Mouse (Mus musculus) heart, postnatal 0 days (tissue): ENCODE data around the gene Cbx5. TPM values are rescaled to one million over a fixed set of nuclear protein-coding genes. Genes with fewer than 3 reads are reported as not detected.

Source experiments
- ATAC-seq: fragments of 200-750 bp; cut with Nextera tagmentation; 2 replicates; pipeline ENCODE4 v1.8.0; 2017; ENCODE audit warnings: low read depth, moderate number of reproducible peaks, moderate library complexity; ENCODE audit not compliant: insufficient read depth
- DNase-seq: peaks from one replicate; pipeline ENCODE4 v3.0.0-alpha.2; 2016; ENCODE audit warnings: low spot score
- H3K27ac ChIP-seq: fragments of 300-500 bp; sonication (generic); 2 replicates; pipeline ENCODE4 v1.5.1; 2014; ENCODE audit warnings: low read depth, mild to moderate bottlenecking
- H3K27me3 ChIP-seq: fragments of 300-500 bp; sonication (generic); 2 replicates; pipeline ENCODE4 v1.6.1; 2014; ENCODE audit warnings: low read length, mixed read lengths; ENCODE audit not compliant: control insufficient read depth, insufficient read depth
- H3K36me3 ChIP-seq: fragments of 300-500 bp; sonication (generic); replicated peaks from 2 replicates; pipeline ENCODE4 v1.6.1; 2014; ENCODE audit warnings: low read length, mixed read lengths; ENCODE audit not compliant: control insufficient read depth, insufficient read depth
- H3K4me1 ChIP-seq: fragments of 300-500 bp; sonication (generic); 2 replicates; pipeline ENCODE4 v1.6.1; 2014; ENCODE audit warnings: antibody characterized with exemption; ENCODE audit not compliant: control insufficient read depth, insufficient read depth
- H3K4me2 ChIP-seq: fragments of 300-500 bp; sonication (generic); 2 replicates; pipeline ENCODE4 v1.6.1; 2014; ENCODE audit warnings: low read depth, mild to moderate bottlenecking, low read length, moderate library complexity
- H3K4me3 ChIP-seq: fragments of 300-500 bp; sonication (generic); 2 replicates; pipeline ENCODE4 v1.5.1; 2014; ENCODE audit warnings: low read depth, low read length
- H3K9ac ChIP-seq: fragments of 300-500 bp; sonication (generic); replicated peaks from 2 replicates; pipeline ENCODE4 v1.6.1; 2014; ENCODE audit warnings: low read depth, low read length, mixed read lengths
- H3K9me3 ChIP-seq: fragments of 300-500 bp; sonication (generic); replicated peaks from 2 replicates; pipeline ENCODE4 v1.6.1; 2016; ENCODE audit warnings: low read length; ENCODE audit not compliant: control insufficient read depth
- CTCF ChIP-seq: IDR thresholded peaks from 2 replicates; pipeline ENCODE4 v1.5.1; 2016; ENCODE audit warnings: antibody characterized with exemption, control low read depth, low read depth
- EP300 ChIP-seq: IDR thresholded peaks from 2 replicates; pipeline ENCODE4 v1.6.1; 2016; ENCODE audit warnings: antibody characterized with exemption, low read depth
- WGBS: fragments of 180-500 bp; shearing (Covaris S2); extraction: QIAGEN DNeasy Blood & Tissue Kit; methylation state at CpG from one replicate; pipeline ENCODE4 v1.1.7; 2014; 5-methylcytosine and 5-hydroxymethylcytosine counted together
- polyA plus RNA-seq: library from polyadenylated mRNA; unstranded; fragments of >200 nt; fragmentation: Nextera tagmentation; extraction: Ambion mirVana; gene quantifications from 2 replicates; pipeline ENCODE4 v1.2.1, GENCODE M21; 2015
- total RNA-seq: library from RNA; depleted of rRNA; stranded (reverse); fragments of >200 nt; gene quantifications from 2 replicates; pipeline ENCODE4 v1.2.3, GENCODE M21; 2014; ENCODE audit warnings: low replicate concordance

Gene Cbx5
- total and polyA plus RNA-seq, 2 experiments from 2014 or later: 41.5 to 54.1 TPM

DNA sequence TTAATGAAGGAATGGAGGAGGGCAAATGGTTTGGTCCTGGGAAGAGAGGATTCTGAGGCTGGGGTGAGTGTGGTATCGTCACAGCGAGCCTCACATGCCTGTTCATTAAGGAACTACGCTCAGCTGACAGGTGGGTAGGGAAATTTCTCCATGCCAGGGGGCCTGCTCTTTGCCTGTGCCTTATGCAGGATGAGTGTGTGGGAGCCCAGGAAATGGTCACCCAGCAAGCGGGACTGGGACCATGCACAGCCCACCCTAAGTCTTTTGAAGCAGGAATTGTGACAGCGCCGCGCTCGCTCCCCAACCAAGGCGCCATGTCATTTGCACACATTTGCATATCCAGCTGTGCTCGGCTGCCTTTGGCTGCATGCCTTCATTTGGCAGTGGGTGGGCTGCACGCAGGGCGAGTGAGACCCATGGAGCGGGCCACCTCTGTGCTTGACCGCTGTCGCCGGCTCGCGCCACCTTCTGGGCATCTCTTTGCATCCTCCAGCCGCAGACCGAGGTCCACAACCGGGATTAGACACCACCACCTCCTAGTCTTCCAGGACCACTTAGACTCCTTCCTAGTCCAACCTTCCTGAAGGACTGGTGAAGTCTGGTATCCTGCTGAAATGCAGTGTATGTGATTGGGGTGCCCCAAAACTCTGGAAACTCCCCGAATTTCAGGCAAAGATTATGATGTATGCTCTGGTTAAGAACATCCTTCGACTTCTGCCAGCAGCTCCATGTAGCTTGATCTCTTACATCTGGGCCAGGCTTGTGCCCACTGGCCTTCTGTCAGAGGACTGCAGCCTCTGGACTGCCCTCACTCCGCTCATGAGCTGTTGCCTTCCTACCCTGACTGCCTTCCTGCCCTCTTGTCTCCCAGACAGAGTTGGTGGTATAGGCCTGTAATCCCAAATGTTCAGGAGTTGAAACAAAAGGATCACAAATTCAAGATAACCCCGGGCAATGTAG lies 55.7 kb downstream of the Cbx5 start:
- ATAC-seq (peak; percentile 12; the same call in 1 of the 2 replicates), DNase-seq (no peak)
- H3K4me1 ChIP-seq: peaks cover 6% of the 10 kb centered on the region
- H3K4me3 ChIP-seq: peak overlapping the region; percentile 37
- TF ChIP-seq CTCF (peak; percentile 17), EP300 (no peak)
- no peak overlapping the region for H3K27ac ChIP-seq
- peak overlapping the region; percentile 67 for H3K4me2 ChIP-seq
- no peak overlapping the region for H3K9ac ChIP-seq
- no peaks in the 10 kb centered on the region for H3K9me3 ChIP-seq
- H3K27me3 ChIP-seq: peaks cover 32% of the 10 kb centered on the region
- WGBS: 12% methylated on average over 25 of the region's 25 CpGs
- no peaks in the 10 kb centered on the region for H3K36me3 ChIP-seq

DNA sequence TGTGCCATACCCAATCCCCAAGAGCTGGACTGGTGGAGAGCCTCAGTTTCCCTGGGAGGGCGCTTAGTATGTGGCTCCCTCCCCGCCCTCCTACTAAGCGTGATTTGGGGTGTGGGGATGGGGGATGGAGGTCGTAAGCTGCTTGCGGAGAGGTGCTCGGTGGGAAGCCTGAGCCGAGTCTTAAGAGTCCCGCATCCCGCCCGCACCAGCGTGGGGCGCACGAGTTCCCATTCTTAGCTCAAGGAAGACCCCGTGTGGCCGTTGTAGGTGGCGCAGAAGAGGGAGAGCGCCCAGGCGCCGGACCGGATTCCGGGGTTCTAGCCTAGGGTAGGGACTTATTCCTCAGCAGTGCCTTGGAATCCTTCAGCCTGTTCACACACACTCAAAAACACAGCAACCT lies 56.5 kb downstream of the Cbx5 start:
- H3K27me3 ChIP-seq: peaks cover 40% of the 10 kb centered on the region
- H3K4me3 ChIP-seq: peak overlapping the region; percentile 37
- peak overlapping the region; percentile 67 for H3K4me2 ChIP-seq
- H3K27ac ChIP-seq: no peak overlapping the region
- TF ChIP-seq EP300: no peak
- TF ChIP-seq CTCF: peak; percentile 51
- H3K9me3 ChIP-seq: no peaks in the 10 kb centered on the region
- no peak overlapping the region for H3K9ac ChIP-seq
- 1% methylated on average over 21 of the region's 21 CpGs for WGBS
- H3K4me1 ChIP-seq: peaks cover 6% of the 10 kb centered on the region
- peak; percentile 49; the same call in 1 of the 2 replicates for ATAC-seq
- DNase-seq: peak; percentile 42
- H3K36me3 ChIP-seq: no peaks in the 10 kb centered on the region

DNA sequence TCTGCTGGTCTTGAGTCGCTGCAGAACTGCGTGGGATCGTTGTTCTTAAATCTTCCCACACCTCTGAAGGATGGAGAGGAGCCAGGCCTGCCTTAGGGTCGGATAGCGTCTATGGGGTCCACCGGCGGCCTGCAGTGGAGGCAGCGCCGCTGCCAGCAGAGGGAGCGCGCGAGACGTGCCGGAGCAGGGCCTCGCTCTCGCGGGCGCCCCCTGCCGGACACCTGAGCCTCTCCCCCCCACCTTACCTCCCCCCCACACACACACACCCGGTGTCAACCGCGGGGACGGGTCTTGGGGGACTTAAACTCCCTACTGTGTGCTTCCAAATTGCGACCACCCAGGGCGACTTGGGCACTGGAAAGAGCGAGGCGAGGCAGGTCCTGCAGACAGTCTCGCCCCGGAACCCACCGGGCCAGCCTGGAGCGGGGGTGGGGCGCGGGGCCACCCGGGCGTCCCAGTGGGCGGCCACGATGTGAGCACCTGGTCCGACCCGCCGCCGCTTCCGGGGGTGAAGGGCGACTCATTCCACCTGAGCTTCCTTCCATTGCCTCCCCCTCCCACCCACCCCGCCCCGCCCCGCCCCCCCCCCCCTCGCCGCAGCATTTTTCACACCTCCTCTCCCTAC lies 57.3 kb downstream of the Cbx5 start:
- Histone ChIP-seq H3K9ac (no peak overlapping the region), H3K4me2 (peak overlapping the region; percentile 67), H3K4me1 (peaks cover 9% of the 10 kb centered on the region), H3K4me3 (peak overlapping the region; percentile 37), H3K9me3 (no peaks in the 10 kb centered on the region), H3K27me3 (peaks cover 48% of the 10 kb centered on the region), H3K36me3 (no peaks in the 10 kb centered on the region), H3K27ac (no peak overlapping the region)
- DNase-seq (peak; percentile 71), ATAC-seq (peak; percentile 52)
- under 1% methylated on average over 42 of the region's 48 CpGs for WGBS
- TF ChIP-seq EP300 (no peak), CTCF (peak; percentile 99)

DNA sequence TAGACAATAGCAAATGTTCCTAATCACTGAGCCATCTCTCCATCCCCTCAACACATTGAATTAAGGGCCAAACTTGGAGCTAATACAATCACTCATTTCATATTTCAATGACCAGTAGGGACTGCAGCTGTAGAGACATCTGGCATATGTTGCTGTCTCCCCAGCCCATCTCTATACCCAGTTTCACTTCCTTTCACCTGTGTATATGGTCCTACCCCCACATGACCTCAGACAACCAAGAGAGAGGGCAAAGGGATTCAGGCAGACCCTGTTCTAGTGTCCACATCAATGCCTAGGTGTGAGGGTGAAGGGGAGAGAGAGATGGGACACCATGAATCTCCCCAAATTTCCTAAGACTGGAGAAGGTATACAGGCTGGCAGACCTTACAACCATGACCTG lies 59.2 kb downstream of the Cbx5 start:
- Histone ChIP-seq H3K27ac (no peak overlapping the region), H3K36me3 (no peaks in the 10 kb centered on the region), H3K4me1 (peaks cover 9% of the 10 kb centered on the region), H3K4me2 (no peak overlapping the region), H3K9ac (no peak overlapping the region), H3K4me3 (no peak overlapping the region), H3K9me3 (no peaks in the 10 kb centered on the region), H3K27me3 (peaks cover 66% of the 10 kb centered on the region)
- TF ChIP-seq CTCF (no peak), EP300 (no peak)
- DNase-seq (no peak), ATAC-seq (no peak)

DNA sequence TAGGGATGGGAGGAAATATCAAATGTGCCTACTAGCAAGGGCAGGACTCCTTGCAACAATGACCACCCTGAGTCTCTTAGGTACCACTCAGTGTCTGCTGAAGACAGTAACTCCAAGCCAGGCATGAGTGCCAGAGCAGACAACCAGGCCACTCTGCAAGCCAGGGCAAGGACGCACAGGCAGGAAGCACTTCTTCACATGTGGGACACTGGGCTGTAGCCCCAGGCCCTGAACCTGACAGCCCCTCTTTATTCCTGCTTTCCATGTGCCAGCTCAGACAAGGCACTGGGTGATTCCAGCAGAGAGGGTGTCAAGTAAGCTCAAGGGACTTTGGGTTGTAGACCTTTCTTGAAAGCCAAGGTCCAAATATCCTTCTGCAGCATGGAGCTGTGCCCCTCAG lies 60.8 kb downstream of the Cbx5 start:
- no peak overlapping the region for H3K4me3 ChIP-seq
- H3K9me3 ChIP-seq: no peaks in the 10 kb centered on the region
- H3K27me3 ChIP-seq: peaks cover 82% of the 10 kb centered on the region
- peaks cover 9% of the 10 kb centered on the region for H3K4me1 ChIP-seq
- no peak for TF ChIP-seq EP300
- no peak for TF ChIP-seq CTCF
- H3K9ac ChIP-seq: no peak overlapping the region
- WGBS: 50% methylated on average over 1 of the region's 1 CpGs
- DNase-seq (no peak), ATAC-seq (no peak)
- no peak overlapping the region for H3K27ac ChIP-seq
- no peak overlapping the region for H3K4me2 ChIP-seq
- no peaks in the 10 kb centered on the region for H3K36me3 ChIP-seq
